9 mouse cellular contexts compared by ENCODE assay signal in the genomic region with DNA sequence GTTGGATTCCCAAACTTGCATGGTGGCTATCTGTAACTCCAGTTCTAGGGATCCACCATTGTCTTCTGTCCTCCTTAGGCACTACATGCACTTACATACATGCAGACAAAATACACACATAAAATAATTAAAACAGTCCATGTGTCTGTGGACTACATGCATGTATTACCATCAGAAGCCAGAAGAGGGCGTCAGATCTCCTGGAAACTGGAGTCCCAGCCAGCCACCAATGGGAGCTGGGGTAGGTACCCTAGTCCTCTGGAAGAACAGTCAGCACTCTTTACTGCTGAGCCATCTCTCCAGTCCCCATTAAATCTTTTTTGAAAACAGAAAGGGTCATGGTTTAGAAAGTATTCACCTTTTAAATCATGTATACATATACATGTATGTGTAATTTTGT. TPM values are rescaled to one million over a fixed set of nuclear protein-coding genes. Genes with fewer than 3 reads are reported as not detected.
DNase-seq lines count a peak whose midpoint lies in the region; ATAC-seq lines count a peak whose summit lies in the region.
"Had no signal": no experiment of that assay in that cellular context is flagged by ENCODE, and none has a peak within 500 bp of the region (broad histone marks: within the 10 kb centered on the region; RNA-seq: fewer than 3 reads in every experiment).

No protein-coding gene starts in this region.

- no peak overlapping the region for H3K27ac ChIP-seq in heart, embryonic 10.5 days
- H3K27ac ChIP-seq in liver, embryonic 13.5 days = no peak overlapping the region; the same call in 1 of the 2 replicates

- no peak overlapping the region for H3K9ac ChIP-seq in liver, embryonic 13.5 days

- peak; percentile 30 for DNase-seq in heart, postnatal 4 days
- no peak for DNase-seq in heart, embryonic 10.5 days (ENCODE audit: low spot score)
- DNase-seq in A20 (ENCODE audit: low read depth, low spot score) = peak; percentile 67
- peak; percentile 54 for DNase-seq in ES-CJ7 (ENCODE audit: low read depth, low spot score)
- DNase-seq in liver, embryonic 13.5 days = peak; percentile 20
- no peak for DNase-seq in frontal cortex, postnatal 10 days (ENCODE audit: low spot score in 2 of 2)
- no peak for DNase-seq in left cerebral cortex, postnatal 10 days (ENCODE audit: extremely low spot score in 1 of 2, low spot score in 2 of 2)
- DNase-seq in layer of hippocampus, adult 9-11 months = no peak

- H3K4me1 ChIP-seq in heart, embryonic 10.5 days = no peaks in the 10 kb centered on the region
- peaks cover 24% of the 10 kb centered on the region for H3K4me1 ChIP-seq in liver, embryonic 13.5 days (replicated peaks)

- ATAC-seq in liver, embryonic 13.5 days (ENCODE audit: low read depth) = no peak

- peaks cover 11% of the 10 kb centered on the region; the same call in 1 of the 2 replicates for H3K36me3 ChIP-seq in heart, embryonic 10.5 days
- H3K36me3 ChIP-seq in liver, embryonic 13.5 days = peaks cover 16% of the 10 kb centered on the region

- WGBS in heart, embryonic 10.5 days = 4% methylated on average over 1 of the region's 1 CpGs
- WGBS in liver, embryonic 13.5 days (ENCODE audit: insufficient replicate concordance) = 0% methylated on average over 1 of the region's 1 CpGs

- peaks cover 7% of the 10 kb centered on the region; the same call in 1 of the 2 replicates for H3K27me3 ChIP-seq in heart, embryonic 10.5 days (ENCODE audit: insufficient read depth, poor library complexity, severe bottlenecking)
- no peaks in the 10 kb centered on the region for H3K27me3 ChIP-seq in liver, embryonic 13.5 days

- peak overlapping the region; percentile 68; the same call in 1 of the 2 replicates for H3K4me2 ChIP-seq in liver, embryonic 13.5 days

- no peak overlapping the region for H3K4me3 ChIP-seq in heart, embryonic 10.5 days
- no peak overlapping the region for H3K4me3 ChIP-seq in liver, embryonic 13.5 days (replicated peaks)

- intact Hi-C loops in left cerebral cortex, postnatal 10 days (cut with DNase I) = no loop called here

- no peaks in the 10 kb centered on the region for H3K9me3 ChIP-seq in heart, embryonic 10.5 days
- no peaks in the 10 kb centered on the region for H3K9me3 ChIP-seq in liver, embryonic 13.5 days (replicated peaks)

RNA-seq across cellular contexts. Expression of gene Nono, which starts 1.3 kb away (rescaled TPM):
- total RNA-seq in heart, postnatal 4 days (2021) = 100 to 1,000 TPM; 177 to 191 TPM
- 350 and 419 TPM in 2 replicates for polyA plus RNA-seq in heart, embryonic 10.5 days (2016; fragmentation: Nextera tagmentation; extraction: Ambion mirVana)
- 138 and 169 TPM in 2 replicates for polyA plus RNA-seq in liver, embryonic 13.5 days (2015; fragmentation: Nextera tagmentation; extraction: Ambion mirVana)
- total RNA-seq in left cerebral cortex, postnatal 10 days (2021) = 100 to 1,000 TPM; 154 to 163 TPM

RNA-seq across cellular contexts. Expression of gene Zmym3, which starts 7.1 kb away (rescaled TPM):
- 10 to 100 TPM; 39.4 to 40.3 TPM for total RNA-seq in heart, postnatal 4 days (2021)
- 30.3 and 31.5 TPM in 2 replicates for polyA plus RNA-seq in heart, embryonic 10.5 days (2016; fragmentation: Nextera tagmentation; extraction: Ambion mirVana)
- 6.8 and 7.8 TPM in 2 replicates for polyA plus RNA-seq in liver, embryonic 13.5 days (2015; fragmentation: Nextera tagmentation; extraction: Ambion mirVana)
- 100 to 1,000 TPM; 152 to 173 TPM for total RNA-seq in left cerebral cortex, postnatal 10 days (2021)

RNA-seq across cellular contexts. Expression of gene Itgb1bp2, which starts 21.1 kb away (rescaled TPM):
- 100 to 1,000 TPM; 157 to 185 TPM for total RNA-seq in heart, postnatal 4 days (2021)
- 52.2 and 78.0 TPM in 2 replicates for polyA plus RNA-seq in heart, embryonic 10.5 days (2016; fragmentation: Nextera tagmentation; extraction: Ambion mirVana)
- polyA plus RNA-seq in liver, embryonic 13.5 days (2015; fragmentation: Nextera tagmentation; extraction: Ambion mirVana) = 1.1 and 1.5 TPM in 2 replicates
- 1 to 10 TPM; 1.3 to 1.4 TPM for total RNA-seq in left cerebral cortex, postnatal 10 days (2021)

RNA-seq across cellular contexts. Expression of gene Gjb1, which starts 51.6 kb away (rescaled TPM):
- not detected for total RNA-seq in heart, postnatal 4 days (2021)
- polyA plus RNA-seq in heart, embryonic 10.5 days (2016; fragmentation: Nextera tagmentation; extraction: Ambion mirVana) = 0.43 and 6.9 TPM in 2 replicates
- polyA plus RNA-seq in liver, embryonic 13.5 days (2015; fragmentation: Nextera tagmentation; extraction: Ambion mirVana) = 50.0 and 53.6 TPM in 2 replicates
- 1 to 10 TPM; 1.5 to 2.1 TPM for total RNA-seq in left cerebral cortex, postnatal 10 days (2021)
- total RNA-seq: neutrophil, adult 5-6 weeks had no signal

Comparison
In these comparisons a context has a peak if more than half of its experiments do, and no peak if none do; other contexts are left out.
1. DNase-seq: peak in heart, postnatal 4 days (single experiment), A20 (single experiment), ES-CJ7 (single experiment) and liver, embryonic 13.5 days (single experiment); none in heart, embryonic 10.5 days (single experiment), frontal cortex, postnatal 10 days (0 of 2), left cerebral cortex, postnatal 10 days (0 of 2) and layer of hippocampus, adult 9-11 months (single experiment).
2. RNA of gene Itgb1bp2, which starts 21.1 kb away (total RNA-seq): 157 to 185 TPM in heart, postnatal 4 days; 1.3 to 1.4 TPM in left cerebral cortex, postnatal 10 days; every median in the first group is over 10 times any median in the second.